Mouse (Mus musculus) intestine, embryonic 15.5 days (tissue): ENCODE measurements around the gene Spock1. TPM values are rescaled to one million over a fixed set of nuclear protein-coding genes. Genes with fewer than 3 reads are reported as not detected.

ENCODE experiments used
- ATAC-seq: fragments of 200-750 bp; cut with Nextera tagmentation; 2 replicates; pipeline ENCODE4 v1.8.0; 2017; ENCODE audit warnings: moderate TSS enrichment, moderate library complexity
- H3K27ac ChIP-seq: fragments of 300-500 bp; sonication (generic); 2 replicates; pipeline ENCODE4 v1.5.1; 2015; ENCODE audit warnings: mild to moderate bottlenecking, inconsistent platforms
- H3K27me3 ChIP-seq: fragments of 300-500 bp; sonication (generic); replicated peaks from 2 replicates; pipeline ENCODE4 v1.6.1; 2015; ENCODE audit warnings: inconsistent platforms
- H3K36me3 ChIP-seq: fragments of 300-500 bp; sonication (generic); 2 replicates; pipeline ENCODE4 v1.6.1; 2015; ENCODE audit warnings: inconsistent platforms
- H3K4me1 ChIP-seq: fragments of 300-500 bp; sonication (generic); replicated peaks from 2 replicates; pipeline ENCODE4 v1.6.1; 2015; ENCODE audit warnings: inconsistent platforms
- H3K4me2 ChIP-seq: fragments of 300-500 bp; sonication (generic); replicated peaks from 2 replicates; pipeline ENCODE4 v1.6.1; 2015; ENCODE audit warnings: mild to moderate bottlenecking, inconsistent platforms
- H3K4me3 ChIP-seq: fragments of 300-500 bp; sonication (generic); replicated peaks from 2 replicates; pipeline ENCODE4 v1.5.1; 2015; ENCODE audit warnings: inconsistent platforms
- H3K9ac ChIP-seq: fragments of 300-500 bp; sonication (generic); 2 replicates; pipeline ENCODE4 v1.6.1; 2015; ENCODE audit warnings: inconsistent platforms
- H3K9me3 ChIP-seq: fragments of 300-500 bp; sonication (generic); 2 replicates; pipeline ENCODE4 v1.6.1; 2016; ENCODE audit warnings: inconsistent platforms
- WGBS: fragments of 180-500 bp; shearing (Covaris S2); methylation state at CpG from one replicate; pipeline ENCODE4 v1.1.7; 2015; 5-methylcytosine and 5-hydroxymethylcytosine counted together
- polyA plus RNA-seq: library from polyadenylated mRNA; unstranded; fragments of >200 nt; fragmentation: Nextera tagmentation; extraction: Ambion mirVana; gene quantifications from 2 replicates; pipeline ENCODE4 v1.2.1, GENCODE M21; 2015

Gene Spock1
- polyA plus RNA-seq, 1 experiment from 2014 or later = 3.5 TPM

GRCm38 (mm10) chr13:57788299-57788698 lies 119.8 kb downstream of the Spock1 start:
- Histone ChIP-seq H3K36me3 (no peaks in the 10 kb centered on the region), H3K9me3 (no peaks in the 10 kb centered on the region), H3K4me2 (no peak overlapping the region), H3K4me3 (no peak overlapping the region), H3K27ac (no peak overlapping the region), H3K9ac (no peak overlapping the region), H3K4me1 (no peaks in the 10 kb centered on the region), H3K27me3 (no peaks in the 10 kb centered on the region)
- no peak for ATAC-seq
- WGBS = 96% methylated on average over 4 of the region's 4 CpGs

- Histone ChIP-seq H3K27me3 (no peaks in the 10 kb centered on the region), H3K4me3 (no peak overlapping the region), H3K36me3 (no peaks in the 10 kb centered on the region), H3K4me1 (no peaks in the 10 kb centered on the region), H3K27ac (no peak overlapping the region), H3K4me2 (no peak overlapping the region), H3K9ac (no peak overlapping the region), H3K9me3 (no peaks in the 10 kb centered on the region)
- no peak for ATAC-seq
- WGBS = 73% methylated on average over 8 of the region's 8 CpGs
Observed at GRCm38 (mm10) chr13:57786278-57786677, 121.9 kb downstream of the Spock1 start.

- ATAC-seq = no peak
- H3K4me3 ChIP-seq = no peak overlapping the region
- no peaks in the 10 kb centered on the region for H3K27me3 ChIP-seq
- H3K9ac ChIP-seq = no peak overlapping the region
- WGBS = 66% methylated on average over 12 of the region's 12 CpGs
- no peaks in the 10 kb centered on the region for H3K4me1 ChIP-seq
- H3K4me2 ChIP-seq = no peak overlapping the region
- no peaks in the 10 kb centered on the region for H3K36me3 ChIP-seq
- H3K9me3 ChIP-seq = no peaks in the 10 kb centered on the region
- no peak overlapping the region for H3K27ac ChIP-seq
Observed at GRCm38 (mm10) chr13:57782975-57783374, 125.2 kb downstream of the Spock1 start.

- Histone ChIP-seq H3K36me3 (no peaks in the 10 kb centered on the region), H3K4me3 (no peak overlapping the region), H3K27me3 (no peaks in the 10 kb centered on the region), H3K27ac (no peak overlapping the region), H3K9ac (no peak overlapping the region), H3K4me1 (no peaks in the 10 kb centered on the region), H3K4me2 (no peak overlapping the region), H3K9me3 (no peaks in the 10 kb centered on the region)
- WGBS = 67% methylated on average over 6 of the region's 6 CpGs
- ATAC-seq = no peak
Observed at GRCm38 (mm10) chr13:57782107-57782561, 126.0 kb downstream of the Spock1 start.

GRCm38 (mm10) chr13:57779146-57779545 lies 129.0 kb downstream of the Spock1 start:
- 81% methylated on average over 4 of the region's 4 CpGs for WGBS
- no peaks in the 10 kb centered on the region for H3K27me3 ChIP-seq
- no peaks in the 10 kb centered on the region for H3K36me3 ChIP-seq
- no peak for ATAC-seq
- no peak overlapping the region for H3K9ac ChIP-seq
- H3K4me3 ChIP-seq = no peak overlapping the region
- H3K27ac ChIP-seq = no peak overlapping the region
- no peaks in the 10 kb centered on the region for H3K9me3 ChIP-seq
- H3K4me2 ChIP-seq = no peak overlapping the region
- no peaks in the 10 kb centered on the region for H3K4me1 ChIP-seq

GRCm38 (mm10) chr13:57778524-57778923 lies 129.6 kb downstream of the Spock1 start:
- Histone ChIP-seq H3K27ac (no peak overlapping the region), H3K9me3 (no peaks in the 10 kb centered on the region), H3K36me3 (no peaks in the 10 kb centered on the region), H3K4me3 (no peak overlapping the region), H3K9ac (no peak overlapping the region), H3K4me2 (no peak overlapping the region), H3K4me1 (no peaks in the 10 kb centered on the region), H3K27me3 (no peaks in the 10 kb centered on the region)
- no peak for ATAC-seq
- 82% methylated on average over 3 of the region's 3 CpGs for WGBS

GRCm38 (mm10) chr13:57771998-57772397 lies 136.1 kb downstream of the Spock1 start:
- no peak overlapping the region for H3K9ac ChIP-seq
- no peaks in the 10 kb centered on the region for H3K36me3 ChIP-seq

GRCm38 (mm10) chr13:57766721-57767120 lies 141.4 kb downstream of the Spock1 start:
- ATAC-seq = no peak
- 0 out of 2 replicates have a peak, but pooled peaks cover 2% of the 10 kb centered on the region for H3K4me1 ChIP-seq
- H3K9me3 ChIP-seq = no peaks in the 10 kb centered on the region
- WGBS = 66% methylated on average over 3 of the region's 3 CpGs
- H3K4me2 ChIP-seq = no peak overlapping the region
- H3K9ac ChIP-seq = no peak overlapping the region
- H3K36me3 ChIP-seq = no peaks in the 10 kb centered on the region
- H3K27me3 ChIP-seq = no peaks in the 10 kb centered on the region
- H3K27ac ChIP-seq = no peak overlapping the region
- H3K4me3 ChIP-seq = no peak overlapping the region

More at GRCm38 (mm10) chr13:57771998-57772397, 136.1 kb downstream of the Spock1 start:
- Histone ChIP-seq H3K27ac (no peak overlapping the region), H3K27me3 (no peaks in the 10 kb centered on the region), H3K4me3 (no peak overlapping the region), H3K4me1 (no peaks in the 10 kb centered on the region), H3K9me3 (no peaks in the 10 kb centered on the region), H3K4me2 (no peak overlapping the region)
- no peak for ATAC-seq
- 63% methylated on average over 6 of the region's 6 CpGs for WGBS

GRCm38 (mm10) chr13:57761122-57761521 lies 147.0 kb downstream of the Spock1 start:
- H3K36me3 ChIP-seq = no peaks in the 10 kb centered on the region
- WGBS = 86% methylated on average over 5 of the region's 5 CpGs
- ATAC-seq = no peak
- no peak overlapping the region for H3K4me2 ChIP-seq
- H3K4me3 ChIP-seq = no peak overlapping the region
- no peaks in the 10 kb centered on the region for H3K27me3 ChIP-seq
- H3K9ac ChIP-seq = no peak overlapping the region
- no peak overlapping the region for H3K27ac ChIP-seq
- H3K9me3 ChIP-seq = no peaks in the 10 kb centered on the region
- 0 out of 2 replicates have a peak, but pooled peaks cover 2% of the 10 kb centered on the region for H3K4me1 ChIP-seq

- Histone ChIP-seq H3K27me3 (no peaks in the 10 kb centered on the region), H3K9me3 (no peaks in the 10 kb centered on the region), H3K4me3 (no peak overlapping the region), H3K27ac (no peak overlapping the region), H3K9ac (no peak overlapping the region), H3K4me1 (0 out of 2 replicates have a peak, but pooled peaks cover 2% of the 10 kb centered on the region), H3K4me2 (no peak overlapping the region), H3K36me3 (no peaks in the 10 kb centered on the region)
- 90% methylated on average over 3 of the region's 3 CpGs for WGBS
- no peak for ATAC-seq
Observed at GRCm38 (mm10) chr13:57760618-57761017, 147.5 kb downstream of the Spock1 start.

GRCm38 (mm10) chr13:57756316-57756715 lies 151.8 kb downstream of the Spock1 start:
- Histone ChIP-seq H3K36me3 (no peaks in the 10 kb centered on the region), H3K9ac (no peak overlapping the region), H3K27me3 (no peaks in the 10 kb centered on the region), H3K4me3 (no peak overlapping the region), H3K4me2 (no peak overlapping the region), H3K4me1 (no peaks in the 10 kb centered on the region), H3K27ac (no peak overlapping the region), H3K9me3 (no peaks in the 10 kb centered on the region)
- WGBS = 75% methylated on average over 3 of the region's 3 CpGs
- ATAC-seq = no peak

GRCm38 (mm10) chr13:57750831-57751230 lies 157.3 kb downstream of the Spock1 start:
- Histone ChIP-seq H3K9me3 (no peaks in the 10 kb centered on the region), H3K4me1 (no peaks in the 10 kb centered on the region), H3K27ac (no peak overlapping the region), H3K36me3 (no peaks in the 10 kb centered on the region), H3K9ac (no peak overlapping the region), H3K4me3 (no peak overlapping the region), H3K27me3 (no peaks in the 10 kb centered on the region), H3K4me2 (no peak overlapping the region)
- 52% methylated on average over 7 of the region's 7 CpGs for WGBS
- ATAC-seq = no peak

GRCm38 (mm10) chr13:57744667-57745066 lies 163.5 kb downstream of the Spock1 start:
- H3K36me3 ChIP-seq = no peaks in the 10 kb centered on the region
- no peak for ATAC-seq
- 0 out of 2 replicates have a peak, but pooled peaks cover 10% of the 10 kb centered on the region for H3K4me1 ChIP-seq
- H3K9ac ChIP-seq = no peak overlapping the region
- no peak overlapping the region for H3K4me2 ChIP-seq
- no peaks in the 10 kb centered on the region for H3K9me3 ChIP-seq
- 71% methylated on average over 3 of the region's 3 CpGs for WGBS
- no peak overlapping the region for H3K27ac ChIP-seq
- no peaks in the 10 kb centered on the region for H3K27me3 ChIP-seq
- H3K4me3 ChIP-seq = no peak overlapping the region
